Mouse (Mus musculus): ENCODE data around the gene Mpc1. TPM values are rescaled to one million over a fixed set of nuclear protein-coding genes. Genes with fewer than 3 reads are reported as not detected.

Mpc1 gene
- total and polyA plus RNA-seq, 3 experiments: 17.5 to 89.6 (median 59.4) TPM

DNA sequence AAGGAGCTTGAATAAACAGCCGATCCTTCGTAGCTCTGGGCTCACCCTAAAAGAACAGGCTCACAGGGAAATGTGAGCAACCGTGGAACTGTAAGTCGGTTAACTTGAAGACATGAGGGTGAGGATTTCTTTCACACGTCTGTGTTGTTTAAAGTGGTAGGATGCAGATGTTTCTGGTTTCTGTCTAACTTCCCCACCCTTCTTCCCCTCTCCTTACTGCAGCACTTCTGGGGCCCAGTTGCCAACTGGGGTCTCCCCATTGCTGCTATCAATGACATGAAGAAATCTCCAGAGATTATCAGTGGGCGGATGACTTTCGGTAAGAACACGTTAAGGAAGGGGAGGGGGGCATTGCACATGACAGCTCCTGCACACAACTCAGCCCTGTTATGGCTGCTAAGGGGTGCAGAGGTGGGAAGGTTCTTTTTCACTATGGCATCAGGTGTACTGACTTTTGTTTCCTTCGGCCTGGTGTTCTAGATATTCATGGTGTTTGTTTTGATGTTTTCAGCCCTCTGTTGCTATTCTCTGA, 13.7 kb downstream of the Mpc1 start:
- no peak for DNase-seq (ENCODE audit: low spot score)
- ATAC-seq (ENCODE audit: extremely low read depth, insufficient number of reproducible peaks, low FRiP score, poor library complexity, severe bottlenecking): no peak
- no peaks in the 10 kb centered on the region for H3K4me1 ChIP-seq (ENCODE audit: insufficient read depth, low read depth, low read length)

GRCm38 (mm10) chr17:8297746-8298145, 15.0 kb downstream of the Mpc1 start:
- DNase-seq (ENCODE audit: low spot score) (no peak), ATAC-seq (ENCODE audit: extremely low read depth, insufficient number of reproducible peaks, low FRiP score, poor library complexity, severe bottlenecking) (no peak)
- Histone ChIP-seq H3K4me1 (ENCODE audit: insufficient read depth, low read depth, low read length) (no peaks in the 10 kb centered on the region), H3K9me3 (replicated peaks) (no peaks in the 10 kb centered on the region), H3K36me3 (replicated peaks) (peaks cover 63% of the 10 kb centered on the region), H3K27me3 (ENCODE audit: insufficient read depth, low read length) (no peaks in the 10 kb centered on the region), H3K4me3 (ENCODE audit: low read depth, low read length) (no peak overlapping the region)
- TF ChIP-seq POLR2AphosphoS5 (IDR thresholded peaks at IDR 0.05; ENCODE audit: insufficient replicate concordance, low read depth, low read length): no peak
- no peak for TF ChIP-seq GATA2 (IDR thresholded peaks at IDR 0.05; ENCODE audit: borderline replicate concordance, low read depth, low read length)
- no peak for TF ChIP-seq CTCF (IDR thresholded peaks at IDR 0.05; ENCODE audit: low read depth, low read length)
- no peak for TF ChIP-seq TAL1 (conservative IDR thresholded peaks at IDR 0.05; ENCODE audit: low read depth, low read length)
- TF ChIP-seq GATA1 (IDR thresholded peaks at IDR 0.05; ENCODE audit: borderline replicate concordance, low read length): no peak

More for the DNA sequence above, 13.7 kb downstream of the Mpc1 start:
- TF ChIP-seq GATA2 (IDR thresholded peaks at IDR 0.05; ENCODE audit: borderline replicate concordance, low read depth, low read length) (no peak), GATA1 (IDR thresholded peaks at IDR 0.05; ENCODE audit: borderline replicate concordance, low read length) (no peak), POLR2AphosphoS5 (IDR thresholded peaks at IDR 0.05; ENCODE audit: insufficient replicate concordance, low read depth, low read length) (no peak), CTCF (IDR thresholded peaks at IDR 0.05; ENCODE audit: low read depth, low read length) (no peak), TAL1 (conservative IDR thresholded peaks at IDR 0.05; ENCODE audit: low read depth, low read length) (no peak)
- Histone ChIP-seq H3K27me3 (ENCODE audit: insufficient read depth, low read length) (no peaks in the 10 kb centered on the region), H3K4me3 (ENCODE audit: low read depth, low read length) (no peak overlapping the region), H3K36me3 (replicated peaks) (peaks cover 64% of the 10 kb centered on the region), H3K9me3 (replicated peaks) (no peaks in the 10 kb centered on the region)

GRCm38 (mm10) chr17:8298281-8298680, 15.6 kb downstream of the Mpc1 start:
- DNase-seq (ENCODE audit: low spot score) (no peak), ATAC-seq (ENCODE audit: extremely low read depth, insufficient number of reproducible peaks, low FRiP score, poor library complexity, severe bottlenecking) (no peak)
- Histone ChIP-seq H3K27me3 (ENCODE audit: insufficient read depth, low read length) (no peaks in the 10 kb centered on the region), H3K4me1 (ENCODE audit: insufficient read depth, low read depth, low read length) (no peaks in the 10 kb centered on the region), H3K36me3 (replicated peaks) (peaks cover 59% of the 10 kb centered on the region), H3K4me3 (ENCODE audit: low read depth, low read length) (no peak overlapping the region), H3K9me3 (replicated peaks) (no peaks in the 10 kb centered on the region)
- no peak for TF ChIP-seq GATA2 (IDR thresholded peaks at IDR 0.05; ENCODE audit: borderline replicate concordance, low read depth, low read length)
- TF ChIP-seq TAL1 (conservative IDR thresholded peaks at IDR 0.05; ENCODE audit: low read depth, low read length): no peak
- no peak for TF ChIP-seq POLR2AphosphoS5 (IDR thresholded peaks at IDR 0.05; ENCODE audit: insufficient replicate concordance, low read depth, low read length)
- TF ChIP-seq GATA1 (IDR thresholded peaks at IDR 0.05; ENCODE audit: borderline replicate concordance, low read length): no peak
- TF ChIP-seq CTCF (IDR thresholded peaks at IDR 0.05; ENCODE audit: low read depth, low read length): no peak

DNA sequence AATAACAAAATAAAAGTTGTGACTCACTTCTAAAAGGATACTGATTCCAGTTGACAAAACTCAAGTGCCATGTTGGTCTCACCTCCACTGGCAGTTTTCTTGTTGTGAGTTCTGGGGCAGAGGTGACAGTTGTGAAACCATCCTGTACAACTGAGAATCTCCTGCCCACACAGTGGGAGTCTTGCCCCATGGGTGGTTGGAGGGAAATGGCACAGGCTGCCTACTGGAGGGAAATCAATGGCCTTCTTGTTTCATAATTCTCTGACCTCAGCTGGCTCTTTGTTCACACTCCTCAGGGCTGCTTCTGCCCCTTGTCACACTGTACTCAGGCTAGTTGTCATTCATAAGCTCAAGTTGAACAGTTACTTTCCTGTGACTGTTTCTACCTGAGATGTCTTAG, 16.8 kb downstream of the Mpc1 start:
- no peaks in the 10 kb centered on the region for H3K4me1 ChIP-seq (ENCODE audit: insufficient read depth, low read depth, low read length)
- DNase-seq (ENCODE audit: low spot score) (no peak), ATAC-seq (ENCODE audit: extremely low read depth, insufficient number of reproducible peaks, low FRiP score, poor library complexity, severe bottlenecking) (no peak)
- H3K4me3 ChIP-seq (ENCODE audit: low read depth, low read length): no peak overlapping the region
- TF ChIP-seq POLR2AphosphoS5 (IDR thresholded peaks at IDR 0.05; ENCODE audit: insufficient replicate concordance, low read depth, low read length): no peak
- TF ChIP-seq GATA2 (IDR thresholded peaks at IDR 0.05; ENCODE audit: borderline replicate concordance, low read depth, low read length): no peak
- TF ChIP-seq TAL1 (conservative IDR thresholded peaks at IDR 0.05; ENCODE audit: low read depth, low read length): no peak
- no peak for TF ChIP-seq CTCF (IDR thresholded peaks at IDR 0.05; ENCODE audit: low read depth, low read length)
- no peak for TF ChIP-seq GATA1 (IDR thresholded peaks at IDR 0.05; ENCODE audit: borderline replicate concordance, low read length)
- no peaks in the 10 kb centered on the region for H3K9me3 ChIP-seq (replicated peaks)
- peaks cover 51% of the 10 kb centered on the region for H3K36me3 ChIP-seq (replicated peaks)
- no peaks in the 10 kb centered on the region for H3K27me3 ChIP-seq (ENCODE audit: insufficient read depth, low read length)

- ATAC-seq (ENCODE audit: extremely low read depth, insufficient number of reproducible peaks, low FRiP score, poor library complexity, severe bottlenecking) (no peak), DNase-seq (ENCODE audit: low spot score) (no peak)
- H3K9me3 ChIP-seq (replicated peaks): no peaks in the 10 kb centered on the region
- TF ChIP-seq GATA1 (IDR thresholded peaks at IDR 0.05; ENCODE audit: borderline replicate concordance, low read length) (no peak), POLR2AphosphoS5 (IDR thresholded peaks at IDR 0.05; ENCODE audit: insufficient replicate concordance, low read depth, low read length) (no peak), GATA2 (IDR thresholded peaks at IDR 0.05; ENCODE audit: borderline replicate concordance, low read depth, low read length) (no peak), TAL1 (conservative IDR thresholded peaks at IDR 0.05; ENCODE audit: low read depth, low read length) (no peak), CTCF (IDR thresholded peaks at IDR 0.05; ENCODE audit: low read depth, low read length) (no peak)
- H3K36me3 ChIP-seq (replicated peaks): peaks cover 39% of the 10 kb centered on the region
- no peaks in the 10 kb centered on the region for H3K27me3 ChIP-seq (ENCODE audit: insufficient read depth, low read length)
- H3K4me1 ChIP-seq (ENCODE audit: insufficient read depth, low read depth, low read length): no peaks in the 10 kb centered on the region
- no peak overlapping the region for H3K4me3 ChIP-seq (ENCODE audit: low read depth, low read length)
These were observed 18.8 kb downstream of the Mpc1 start for GRCm38 (mm10) chr17:8301515-8301914.

- H3K36me3 ChIP-seq (replicated peaks): peaks cover 30% of the 10 kb centered on the region
- TF ChIP-seq GATA1 (IDR thresholded peaks at IDR 0.05; ENCODE audit: borderline replicate concordance, low read length): no peak
- no peak for TF ChIP-seq CTCF (IDR thresholded peaks at IDR 0.05; ENCODE audit: low read depth, low read length)
- no peak for TF ChIP-seq GATA2 (IDR thresholded peaks at IDR 0.05; ENCODE audit: borderline replicate concordance, low read depth, low read length)
- TF ChIP-seq POLR2AphosphoS5 (IDR thresholded peaks at IDR 0.05; ENCODE audit: insufficient replicate concordance, low read depth, low read length): no peak
- no peak for TF ChIP-seq TAL1 (conservative IDR thresholded peaks at IDR 0.05; ENCODE audit: low read depth, low read length)
- H3K27me3 ChIP-seq (ENCODE audit: insufficient read depth, low read length): 0 out of 2 replicates have a peak, but pooled peaks cover 2% of the 10 kb centered on the region
- no peaks in the 10 kb centered on the region for H3K4me1 ChIP-seq (ENCODE audit: insufficient read depth, low read depth, low read length)
- DNase-seq (ENCODE audit: low spot score) (no peak), ATAC-seq (ENCODE audit: extremely low read depth, insufficient number of reproducible peaks, low FRiP score, poor library complexity, severe bottlenecking) (no peak)
- no peak overlapping the region for H3K4me3 ChIP-seq (ENCODE audit: low read depth, low read length)
- no peaks in the 10 kb centered on the region for H3K9me3 ChIP-seq (replicated peaks)
These were observed 20.2 kb downstream of the Mpc1 start for GRCm38 (mm10) chr17:8302772-8303438.
